Mouse (Mus musculus): ENCODE measurements at regions not wholly inside any gene's neighbourhood (a gene's known extent, or its start where the extent isn't known, plus 50 kb on each side); places are given as distances from the start of the nearest gene placed in this dataset.

- no peak for ATAC-seq (replicated peaks; ENCODE audit: poor library complexity, severe bottlenecking)
Measured at GRCm38 (mm10) chr19:27566060-27566459, 136.4 kb upstream of the Pum3 start.

- ATAC-seq (replicated peaks; ENCODE audit: poor library complexity, severe bottlenecking), result no peak
Measured at GRCm38 (mm10) chr19:27564086-27564485, 134.5 kb upstream of the Pum3 start.

- ATAC-seq (replicated peaks; ENCODE audit: poor library complexity, severe bottlenecking), result no peak
Measured at GRCm38 (mm10) chr19:27563592-27563991, 134.0 kb upstream of the Pum3 start.

- ATAC-seq (replicated peaks; ENCODE audit: poor library complexity, severe bottlenecking), result no peak
Measured at GRCm38 (mm10) chr19:27558199-27558598, 128.6 kb upstream of the Pum3 start.

DNA sequence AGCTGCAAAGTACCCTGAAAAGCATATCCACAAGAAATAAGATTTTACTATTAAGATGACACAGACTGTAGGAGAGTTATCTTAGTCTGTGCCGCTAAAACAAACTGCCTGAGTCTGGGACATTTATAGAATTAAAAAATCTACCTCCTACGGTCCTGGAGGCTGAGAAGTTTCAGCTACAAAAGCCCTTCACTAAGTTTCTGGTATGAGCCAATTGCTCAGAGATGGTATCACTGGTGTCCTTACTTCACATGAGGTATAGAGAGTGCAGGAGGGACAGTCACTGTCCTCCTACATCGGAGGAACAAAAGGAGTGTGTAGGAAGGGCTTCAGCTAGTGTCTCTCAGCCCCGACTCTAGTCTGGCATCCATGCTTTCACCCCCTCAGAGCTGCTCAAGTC lies 127.1 kb upstream of the Pum3 start:
- ATAC-seq (replicated peaks; ENCODE audit: poor library complexity, severe bottlenecking), result no peak

- no peak for ATAC-seq (replicated peaks; ENCODE audit: poor library complexity, severe bottlenecking)
Measured at GRCm38 (mm10) chr19:27554841-27555240, 125.2 kb upstream of the Pum3 start.

- no peak for ATAC-seq (replicated peaks; ENCODE audit: poor library complexity, severe bottlenecking)
Measured at GRCm38 (mm10) chr19:27553266-27553665, 123.6 kb upstream of the Pum3 start.

DNA sequence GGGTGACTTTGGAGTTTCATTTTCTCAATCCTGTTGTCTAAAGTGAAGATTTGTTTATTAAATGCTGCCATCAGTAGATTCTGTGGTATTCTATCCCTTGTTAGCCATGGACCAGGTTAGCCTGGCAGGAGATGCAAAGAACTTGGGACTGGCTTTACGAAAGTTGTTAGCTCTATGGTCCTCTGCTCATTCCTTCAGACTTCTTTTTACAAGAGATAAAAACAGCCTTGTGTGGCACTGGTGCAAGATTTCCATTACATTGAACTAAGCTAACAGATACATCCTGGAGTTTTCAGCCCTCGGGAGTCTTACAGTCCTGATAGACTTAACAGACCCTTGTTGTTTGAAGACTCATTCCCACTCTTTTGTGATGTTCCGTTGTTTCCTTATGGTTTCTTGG lies 108.1 kb upstream of the Pum3 start:
- no peak for ATAC-seq (replicated peaks; ENCODE audit: poor library complexity, severe bottlenecking)

- no peak for ATAC-seq (replicated peaks; ENCODE audit: poor library complexity, severe bottlenecking)
Measured at GRCm38 (mm10) chr19:27537066-27537465, 107.4 kb upstream of the Pum3 start.

- no peak for ATAC-seq (replicated peaks; ENCODE audit: poor library complexity, severe bottlenecking)
Measured at GRCm38 (mm10) chr19:27527940-27528558, 98.4 kb upstream of the Pum3 start.

DNA sequence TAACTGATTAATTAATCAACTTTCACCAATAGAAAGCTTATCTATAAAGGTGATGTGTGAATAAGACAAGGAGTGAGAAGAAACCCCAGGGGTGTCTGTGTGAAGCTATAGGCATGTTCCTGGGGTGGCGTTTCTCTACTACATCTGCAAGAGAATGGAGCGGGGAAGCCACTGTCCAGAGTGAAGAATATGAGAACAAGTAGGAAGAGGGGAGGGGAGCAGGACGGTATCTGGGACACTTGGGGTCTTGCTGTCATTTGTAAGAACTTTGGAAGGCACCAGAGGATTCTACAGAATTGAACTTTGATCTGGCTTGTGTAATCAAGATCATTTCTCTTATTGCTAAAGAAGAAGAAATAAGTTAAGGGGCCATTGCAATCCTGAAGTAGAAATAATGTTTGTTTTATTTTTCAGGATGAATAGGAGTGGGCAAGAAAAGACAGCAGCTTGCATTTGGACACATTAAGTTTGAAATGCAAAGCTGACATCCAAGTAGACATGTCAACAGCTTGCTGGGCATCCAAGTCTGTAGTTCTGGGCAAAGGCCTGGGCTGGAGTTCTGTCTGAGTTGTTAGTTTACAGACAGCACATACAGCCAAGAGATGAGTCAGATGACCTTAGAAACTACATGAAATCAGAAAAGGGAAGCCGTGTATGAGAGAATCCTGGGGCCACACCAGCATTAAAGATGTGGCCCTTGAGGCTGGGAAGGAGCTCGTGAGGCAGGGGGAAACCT lies 89.9 kb upstream of the Pum3 start:
- ATAC-seq (replicated peaks; ENCODE audit: poor library complexity, severe bottlenecking), result no peak

- ATAC-seq (replicated peaks; ENCODE audit: poor library complexity, severe bottlenecking), result peak; percentile 40; the same call in 1 of the 2 replicates
Measured at GRCm38 (mm10) chr19:27514267-27514666, 84.6 kb upstream of the Pum3 start.

- ATAC-seq (replicated peaks; ENCODE audit: poor library complexity, severe bottlenecking), result peak; percentile 61
Measured at GRCm38 (mm10) chr19:27513535-27513934, 83.9 kb upstream of the Pum3 start.

- ATAC-seq (replicated peaks; ENCODE audit: poor library complexity, severe bottlenecking), result no peak
Measured at GRCm38 (mm10) chr19:27511340-27511739, 81.7 kb upstream of the Pum3 start.

DNA sequence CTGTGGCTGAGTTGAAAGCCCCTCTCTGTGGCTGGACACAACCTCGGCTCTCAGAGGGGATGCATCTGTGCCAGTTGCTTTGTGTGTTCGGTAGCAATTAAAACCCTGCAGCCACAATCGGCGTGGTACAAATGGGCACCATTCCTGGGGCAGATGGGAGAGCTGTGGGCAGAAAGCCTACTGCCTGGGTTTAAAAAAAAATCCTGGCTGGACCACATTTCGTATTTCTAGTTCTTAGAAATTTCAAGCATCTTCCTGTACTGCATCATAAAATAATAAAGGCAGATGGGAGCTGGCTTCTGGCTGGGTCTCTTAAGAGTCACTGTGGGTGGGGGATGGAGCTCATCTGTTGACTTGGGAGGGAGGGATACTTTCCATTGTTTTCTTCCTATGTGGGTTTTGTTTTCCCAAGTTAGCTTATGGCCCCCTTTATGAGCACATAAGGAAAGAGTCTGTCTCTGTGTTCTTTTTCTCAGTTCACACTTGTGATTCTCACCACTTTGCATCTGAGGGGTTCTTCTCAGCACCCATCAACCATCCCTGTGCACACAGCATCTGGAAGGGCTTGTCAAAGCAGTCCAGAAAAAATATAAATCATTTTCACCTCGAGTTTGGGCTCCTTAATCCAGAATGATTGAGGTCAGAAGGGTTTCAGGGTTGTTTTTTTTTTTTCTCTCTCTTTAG lies 80.5 kb upstream of the Pum3 start:
- no peak for ATAC-seq (replicated peaks; ENCODE audit: poor library complexity, severe bottlenecking)

DNA sequence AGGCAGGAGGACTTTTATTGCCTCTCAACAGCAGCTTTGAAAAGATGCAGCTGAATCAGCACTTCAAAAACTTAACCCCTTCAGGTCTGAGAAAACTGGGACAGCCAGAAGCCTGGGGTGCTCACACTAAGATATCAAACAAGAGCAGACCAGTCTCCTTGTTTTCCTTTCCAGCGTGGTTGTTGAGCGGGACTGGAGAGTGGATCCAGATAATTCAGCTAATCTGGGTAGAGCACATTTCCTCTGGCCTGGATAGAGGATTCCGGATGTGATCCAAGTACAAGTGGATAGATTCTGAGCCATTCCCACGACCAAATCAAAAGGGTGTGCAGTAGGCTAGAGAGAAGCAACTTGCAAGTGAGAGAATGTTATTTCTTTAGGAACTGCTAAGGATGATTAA lies 68.7 kb upstream of the Pum3 start:
- no peak for ATAC-seq (replicated peaks; ENCODE audit: poor library complexity, severe bottlenecking)

DNA sequence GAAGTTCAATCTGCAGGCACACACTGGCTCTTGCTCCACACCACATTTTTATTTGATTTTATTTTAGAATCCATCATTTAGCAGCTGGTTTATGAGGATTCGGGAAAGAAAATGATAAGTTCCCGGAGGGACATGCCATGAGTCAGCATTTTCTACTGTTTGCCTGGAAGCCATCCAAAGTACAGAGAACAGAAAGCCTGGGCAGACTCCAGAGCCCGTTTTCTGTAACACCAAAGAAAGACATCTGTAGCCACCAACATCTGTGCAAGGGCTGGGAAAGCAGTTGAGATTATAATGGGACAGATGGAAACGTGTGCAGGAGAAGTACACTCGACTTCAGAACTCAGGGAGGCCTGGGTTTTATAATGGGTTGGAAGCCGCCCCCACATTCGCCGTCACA lies 62.8 kb upstream of the Pum3 start:
- no peak for ATAC-seq (replicated peaks; ENCODE audit: poor library complexity, severe bottlenecking)

DNA sequence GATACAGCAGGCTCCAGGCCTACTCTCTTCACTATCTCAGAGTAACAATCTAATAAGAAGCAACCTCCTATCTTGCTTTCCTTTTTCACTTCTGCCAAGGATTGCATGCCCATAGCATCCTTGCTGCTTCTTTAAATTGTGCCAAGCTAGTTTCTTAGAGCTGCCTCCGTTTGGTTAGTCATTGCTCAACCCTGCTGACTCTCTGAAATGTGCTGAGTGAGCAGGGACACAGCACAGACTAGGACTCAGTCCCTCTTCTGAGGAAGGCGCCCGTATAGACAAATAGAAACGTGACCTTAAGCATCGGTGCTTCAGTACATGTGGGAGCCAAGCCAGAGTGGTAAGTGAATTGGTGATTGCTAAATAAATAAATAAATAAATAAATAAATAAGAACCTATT lies 62.2 kb upstream of the Pum3 start:
- no peak for ATAC-seq (replicated peaks; ENCODE audit: poor library complexity, severe bottlenecking)

DNA sequence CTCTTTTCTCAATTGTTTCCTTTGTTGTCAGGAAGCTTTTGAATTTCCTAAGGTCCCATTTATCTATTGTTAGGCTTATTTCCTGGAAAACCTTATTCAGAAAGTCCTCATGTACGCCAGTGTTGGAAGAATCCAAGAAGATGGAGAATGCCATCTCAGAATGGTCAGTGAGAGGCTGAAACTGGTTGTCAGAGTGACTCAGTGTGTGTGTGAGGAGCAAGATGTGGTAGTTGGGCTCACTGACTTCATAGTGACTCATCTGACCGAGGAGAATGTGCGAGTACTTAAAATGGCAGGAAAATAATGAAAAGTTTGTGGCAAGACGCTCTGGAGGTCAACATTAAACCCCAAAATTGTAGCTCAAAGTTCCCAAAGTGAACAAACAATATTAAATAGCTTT lies 59.4 kb upstream of the Pum3 start:
- ATAC-seq (replicated peaks; ENCODE audit: poor library complexity, severe bottlenecking), result no peak
